Mouse (Mus musculus) Patski (cell line): ENCODE results near the gene Hsd17b2. TPM values are rescaled to one million over a fixed set of nuclear protein-coding genes. Genes with fewer than 3 reads are reported as not detected.

Source experiments
- ATAC-seq: fragments of 100-300 bp; one replicate; pipeline ENCODE4 v1.8.0; 2021
- CTCF ChIA-PET: fragments of 350-600 bp; sonication (Branson Sonifier 250); formaldehyde crosslinking; loops from one replicate; lab custom pipeline; 2022; ENCODE audit warnings: inconsistent platforms; lab: Charles Lee
- POLR2A ChIA-PET: fragments of 350-600 bp; sonication (Branson Sonifier 250); formaldehyde crosslinking; loops from one replicate; lab custom pipeline; 2022; ENCODE audit warnings: antibody characterized with exemption, inconsistent platforms; lab: Charles Lee
- DNase-seq: peaks from one replicate; pipeline ENCODE4 v3.0.0-alpha.2; 2011; ENCODE audit warnings: low read depth, low spot score
- H3K27me3 ChIP-seq: fragments of 371-371 bp; one replicate; pipeline ENCODE4 v1.5.1; 2021
- CTCF ChIP-seq: fragments of 100-300 bp; IDR thresholded peaks from one replicate; pipeline ENCODE4 v1.5.1; 2021
- in situ Hi-C: fragments of 300-500 bp; cut with MboI; formaldehyde crosslinking; loops from 3 replicates; pipeline ENCODE4 v1.11.1; 2018; ENCODE audit warnings: low pct_unique_long_range_greater_than_20kb, mixed read lengths
- polyA plus RNA-seq: library from polyadenylated mRNA; unstranded; gene quantifications from one replicate; pipeline ENCODE4 v1.2.3, GENCODE M21; 2021

The Hsd17b2 gene
- polyA plus RNA-seq, 1 experiment from 2014 or later, result 3.2 TPM

- ChIA-PET CTCF (interaction anchor here (0.7 to 1.9 kb wide), 9 partner anchors 9 to 68 kb away, joined by 3 to 7 read pairs (median 3); no protein-coding TSS in a partner anchor), POLR2A (interaction anchor here (0.6 to 0.7 kb wide), 4 partner anchors 9 to 96 kb away, joined by 3 to 10 read pairs (median 3); no protein-coding TSS in a partner anchor)
- DNase-seq, result peak; percentile 64
- no peaks in the 10 kb centered on the region for H3K27me3 ChIP-seq
- in situ Hi-C loops, result no loop called here
- peak; percentile 13 for TF ChIP-seq CTCF
- peak; percentile 85 for ATAC-seq
Observed at GRCm38 (mm10) chr8:117768971-117769370, 67.3 kb downstream of the Hsd17b2 start.

GRCm38 (mm10) chr8:117771115-117771836 lies 69.6 kb downstream of the Hsd17b2 start:
- CTCF ChIA-PET, result interaction anchor here (0.6 to 2.6 kb wide), 10 partner anchors 10 to 91 kb away, joined by 3 to 14 read pairs (median 4); no protein-coding TSS in a partner anchor
- DNase-seq (no peak), ATAC-seq (no peak)
- in situ Hi-C loops, result no loop called here
- POLR2A ChIA-PET, result no interaction called here
- no peaks in the 10 kb centered on the region for H3K27me3 ChIP-seq
- no peak for TF ChIP-seq CTCF

GRCm38 (mm10) chr8:117772126-117772525 lies 70.4 kb downstream of the Hsd17b2 start:
- in situ Hi-C loops, result no loop called here
- CTCF ChIA-PET, result interaction anchor here (0.6 to 2.6 kb wide), 10 partner anchors 10 to 92 kb away, joined by 3 to 14 read pairs (median 4); no protein-coding TSS in a partner anchor
- ATAC-seq, result peak; percentile 40

GRCm38 (mm10) chr8:117772597-117772996 lies 70.9 kb downstream of the Hsd17b2 start:
- POLR2A ChIA-PET, result no interaction called here
- CTCF ChIA-PET, result interaction anchor here (0.8 to 1.9 kb wide), 7 partner anchors 9 to 92 kb away, joined by 3 to 14 read pairs (median 4); no protein-coding TSS in a partner anchor
- in situ Hi-C loops, result no loop called here
- H3K27me3 ChIP-seq, result no peaks in the 10 kb centered on the region
- no peak for DNase-seq
- no peak for TF ChIP-seq CTCF
- ATAC-seq, result no peak

More at GRCm38 (mm10) chr8:117772126-117772525, 70.4 kb downstream of the Hsd17b2 start:
- POLR2A ChIA-PET, result no interaction called here
- H3K27me3 ChIP-seq, result no peaks in the 10 kb centered on the region
- peak; percentile 79 for TF ChIP-seq CTCF
- no peak for DNase-seq

GRCm38 (mm10) chr8:117775626-117776025 lies 73.9 kb downstream of the Hsd17b2 start:
- POLR2A ChIA-PET, result no interaction called here
- CTCF ChIA-PET, result no interaction called here
- no peaks in the 10 kb centered on the region for H3K27me3 ChIP-seq
- in situ Hi-C loops, result loop anchor here (5.0 kb wide), 1 partner anchor 87 kb away; no protein-coding TSS in a partner anchor
- no peak for DNase-seq
- ATAC-seq, result no peak
- no peak for TF ChIP-seq CTCF

- ATAC-seq (no peak), DNase-seq (no peak)
- no peaks in the 10 kb centered on the region for H3K27me3 ChIP-seq
- POLR2A ChIA-PET, result no interaction called here
- in situ Hi-C loops, result loop anchor here (5.0 kb wide), 1 partner anchor 86 kb away; no protein-coding TSS in a partner anchor
- CTCF ChIA-PET, result no interaction called here
- no peak for TF ChIP-seq CTCF
Observed at GRCm38 (mm10) chr8:117776075-117776474, 74.4 kb downstream of the Hsd17b2 start.

- ATAC-seq (no peak), DNase-seq (no peak)
- no peak for TF ChIP-seq CTCF
- ChIA-PET CTCF (no interaction called here), POLR2A (interaction anchor here (1.7 kb wide), 1 partner anchor 36 kb away, joined by 3 read pairs; no protein-coding TSS in a partner anchor)
- in situ Hi-C loops, result loop anchor here (5.0 kb wide), 1 partner anchor 84 kb away; no protein-coding TSS in a partner anchor
- no peaks in the 10 kb centered on the region for H3K27me3 ChIP-seq
Observed at GRCm38 (mm10) chr8:117778531-117779322, 77.0 kb downstream of the Hsd17b2 start.

- ChIA-PET CTCF (no interaction called here), POLR2A (no interaction called here)
- in situ Hi-C loops, result loop anchor here (5.0 kb wide), 1 partner anchor 83 kb away; no protein-coding TSS in a partner anchor
- DNase-seq (no peak), ATAC-seq (no peak)
- no peaks in the 10 kb centered on the region for H3K27me3 ChIP-seq
- no peak for TF ChIP-seq CTCF
Observed at GRCm38 (mm10) chr8:117779344-117779743, 77.6 kb downstream of the Hsd17b2 start.

- in situ Hi-C loops, result no loop called here
- POLR2A ChIA-PET, result no interaction called here
Observed at GRCm38 (mm10) chr8:117781375-117782129, 79.8 kb downstream of the Hsd17b2 start.

GRCm38 (mm10) chr8:117783021-117783420 lies 81.3 kb downstream of the Hsd17b2 start:
- no peak for TF ChIP-seq CTCF
- ATAC-seq (no peak), DNase-seq (no peak)
- no peaks in the 10 kb centered on the region for H3K27me3 ChIP-seq
- in situ Hi-C loops, result no loop called here
- POLR2A ChIA-PET, result no interaction called here
- CTCF ChIA-PET, result interaction anchor here (2.8 kb wide), 1 partner anchor 11 kb away, joined by 14 read pairs; no protein-coding TSS in a partner anchor

More at GRCm38 (mm10) chr8:117781375-117782129, 79.8 kb downstream of the Hsd17b2 start:
- ATAC-seq (no peak), DNase-seq (no peak)
- CTCF ChIA-PET, result interaction anchor here (1.1 to 2.8 kb wide), 2 partner anchors 9 to 11 kb away, joined by 3 to 14 read pairs; no protein-coding TSS in a partner anchor
- no peak for TF ChIP-seq CTCF
- H3K27me3 ChIP-seq, result no peaks in the 10 kb centered on the region
